Mouse (Mus musculus) hindbrain, embryonic 10.5 days (tissue): ENCODE data around the gene Nanos3. TPM values are rescaled to one million over a fixed set of nuclear protein-coding genes. Genes with fewer than 3 reads are reported as not detected.
A peak's percentile ranks its signal among the peaks of the same experiment; 100 is the strongest.

Experiments
- DNase-seq: peaks from one replicate; pipeline ENCODE4 v3.0.0-alpha.2; 2017; ENCODE audit warnings: low spot score
- H3K27ac ChIP-seq: fragments of 300-500 bp; sonication (generic); 2 replicates; pipeline ENCODE4 v1.5.1; 2016; ENCODE audit warnings: mild to moderate bottlenecking, moderate library complexity
- H3K27me3 ChIP-seq: fragments of 300-500 bp; sonication (generic); 2 replicates; pipeline ENCODE4 v1.6.1; 2016; ENCODE audit warnings: mild to moderate bottlenecking; ENCODE audit not compliant: poor library complexity, insufficient read depth, severe bottlenecking
- H3K36me3 ChIP-seq: fragments of 300-500 bp; sonication (generic); 2 replicates; pipeline ENCODE4 v1.6.1; 2016; ENCODE audit warnings: mild to moderate bottlenecking, moderate library complexity
- H3K4me1 ChIP-seq: fragments of 300-500 bp; sonication (generic); replicated peaks from 2 replicates; pipeline ENCODE4 v1.6.1; 2016; ENCODE audit warnings: mild to moderate bottlenecking
- H3K4me3 ChIP-seq: fragments of 300-500 bp; sonication (generic); 2 replicates; pipeline ENCODE4 v1.5.1; 2016; ENCODE audit warnings: mild to moderate bottlenecking, moderate library complexity
- H3K9me3 ChIP-seq: fragments of 300-500 bp; sonication (generic); 2 replicates; pipeline ENCODE4 v1.6.1; 2016; ENCODE audit warnings: mild to moderate bottlenecking, moderate library complexity
- WGBS: fragments of 180-500 bp; shearing (Covaris S2); methylation state at CpG from one replicate; pipeline ENCODE4 v1.1.7; 2016; 5-methylcytosine and 5-hydroxymethylcytosine counted together
- polyA plus RNA-seq: library from polyadenylated mRNA; unstranded; fragments of >200 nt; fragmentation: Nextera tagmentation; extraction: Ambion mirVana; gene quantifications from 2 replicates; pipeline ENCODE4 v1.2.1, GENCODE M21; 2016

Gene Nanos3
- polyA plus RNA-seq, 1 experiment from 2014 or later, result 6.8 TPM

DNA sequence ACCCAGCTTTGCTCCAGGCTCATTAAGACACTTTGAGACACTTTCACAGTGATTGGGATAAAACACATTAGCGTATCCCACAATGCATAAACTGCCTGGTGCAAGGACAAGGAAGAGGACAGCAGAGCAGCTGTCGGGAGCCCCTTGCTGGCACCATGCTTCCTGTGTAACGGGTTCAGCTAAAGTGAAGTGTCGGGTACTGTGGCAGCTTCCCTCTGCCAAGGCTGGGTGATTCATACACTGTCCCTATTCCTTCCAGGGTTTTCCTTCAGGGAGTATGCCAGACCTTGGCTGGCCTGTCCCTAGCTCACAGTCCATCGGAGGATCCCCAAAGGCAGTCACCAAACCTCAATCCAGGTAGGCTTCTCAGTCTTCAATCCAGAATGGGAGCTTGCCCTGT is 14.9 kb downstream of the Nanos3 start:
- H3K27me3 ChIP-seq, result no peaks in the 10 kb centered on the region
- no peak overlapping the region for H3K27ac ChIP-seq
- peaks cover 7% of the 10 kb centered on the region; the same call in 1 of the 2 replicates for H3K4me1 ChIP-seq
- H3K9me3 ChIP-seq, result no peaks in the 10 kb centered on the region
- H3K36me3 ChIP-seq, result peaks cover 52% of the 10 kb centered on the region
- H3K4me3 ChIP-seq, result no peak overlapping the region
- no peak for DNase-seq
- 88% methylated on average over 5 of the region's 5 CpGs for WGBS

DNA sequence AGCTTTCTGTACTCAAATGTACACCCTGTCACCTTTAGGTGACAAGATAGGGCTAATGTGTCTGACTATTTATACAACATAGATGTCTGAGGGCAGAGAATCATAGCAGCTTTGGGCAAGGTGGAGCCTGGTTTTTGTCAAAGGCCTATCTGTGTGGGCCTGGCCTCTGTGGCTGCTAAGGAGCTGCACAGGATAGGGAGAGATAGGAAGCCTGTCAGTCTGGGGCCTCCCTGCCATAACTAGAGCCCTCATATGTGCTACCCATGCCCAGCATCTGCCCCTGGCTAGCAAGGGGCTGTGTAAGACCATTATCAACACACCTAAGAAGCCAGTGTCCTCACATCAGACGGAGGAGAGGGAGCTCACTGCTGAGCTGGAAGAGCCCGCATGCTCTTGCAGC is 17.3 kb downstream of the Nanos3 start:
- Histone ChIP-seq H3K4me1 (peaks cover 7% of the 10 kb centered on the region; the same call in 1 of the 2 replicates), H3K27me3 (no peaks in the 10 kb centered on the region), H3K9me3 (no peaks in the 10 kb centered on the region), H3K36me3 (peaks cover 34% of the 10 kb centered on the region), H3K4me3 (no peak overlapping the region), H3K27ac (no peak overlapping the region)
- DNase-seq, result no peak
- 85% methylated on average over 2 of the region's 2 CpGs for WGBS

DNA sequence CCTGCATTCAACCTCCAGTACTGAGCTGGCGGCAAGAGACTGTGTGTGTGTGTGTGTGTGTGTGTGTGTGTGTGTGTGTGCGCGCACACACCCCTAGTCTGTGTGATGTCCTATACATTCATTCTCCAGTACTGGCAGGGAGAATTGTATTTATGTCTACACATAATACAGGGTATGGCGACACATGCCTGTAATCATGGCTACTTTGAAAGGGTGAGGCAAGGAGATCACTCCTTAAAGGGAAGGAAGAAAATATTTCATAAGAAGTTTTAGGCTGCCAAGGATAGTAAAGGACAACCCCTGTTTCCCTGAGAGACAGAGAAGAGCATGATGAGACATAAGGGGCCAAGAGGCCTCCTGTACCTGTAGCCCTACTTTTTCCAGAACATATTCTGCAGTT is 27.4 kb downstream of the Nanos3 start:
- DNase-seq, result no peak
- Histone ChIP-seq H3K27me3 (no peaks in the 10 kb centered on the region), H3K9me3 (no peaks in the 10 kb centered on the region), H3K36me3 (peaks cover 9% of the 10 kb centered on the region; the same call in 1 of the 2 replicates), H3K4me1 (no peaks in the 10 kb centered on the region), H3K4me3 (no peak overlapping the region), H3K27ac (no peak overlapping the region)
- WGBS, result 95% methylated on average over 4 of the region's 4 CpGs

GRCm38 (mm10) chr8:84149181-84149580 is 35.8 kb downstream of the Nanos3 start:
- H3K27ac ChIP-seq, result no peak overlapping the region
- WGBS, result 78% methylated on average over 3 of the region's 3 CpGs
- H3K27me3 ChIP-seq, result peaks cover 5% of the 10 kb centered on the region; the same call in 1 of the 2 replicates
- peaks cover 18% of the 10 kb centered on the region for H3K36me3 ChIP-seq
- no peak overlapping the region for H3K4me3 ChIP-seq
- DNase-seq, result no peak
- H3K9me3 ChIP-seq, result no peaks in the 10 kb centered on the region
- peaks cover 32% of the 10 kb centered on the region for H3K4me1 ChIP-seq

DNA sequence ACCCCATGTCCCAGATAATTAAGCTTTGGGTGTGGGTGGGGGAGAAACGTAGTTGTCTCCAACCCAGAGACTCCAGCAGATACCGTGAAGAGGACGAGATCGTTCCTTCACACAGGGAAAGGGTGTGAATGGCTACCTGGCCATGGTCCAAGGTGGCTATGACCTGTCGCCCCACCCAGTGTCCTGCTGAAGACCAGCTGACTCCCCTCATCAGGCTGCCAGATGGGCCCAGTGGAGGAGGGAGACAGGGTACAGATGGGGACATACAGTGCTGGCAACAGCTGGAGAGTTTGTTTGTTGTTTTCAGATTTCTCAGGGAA is 36.5 kb downstream of the Nanos3 start:
- peaks cover 32% of the 10 kb centered on the region for H3K4me1 ChIP-seq
- H3K9me3 ChIP-seq, result no peaks in the 10 kb centered on the region
- peaks cover 25% of the 10 kb centered on the region for H3K36me3 ChIP-seq
- 93% methylated on average over 5 of the region's 5 CpGs for WGBS
- H3K27ac ChIP-seq, result peak overlapping the region; percentile 90; the same call in 1 of the 2 replicates
- peak overlapping the region; percentile 84 for H3K4me3 ChIP-seq
- DNase-seq, result no peak
- H3K27me3 ChIP-seq, result peaks cover 5% of the 10 kb centered on the region; the same call in 1 of the 2 replicates

GRCm38 (mm10) chr8:84147769-84148530 is 37.1 kb downstream of the Nanos3 start, which contains the start of the genes Cc2d1a and 4930432K21Rik:
Gene Cc2d1a, minus strand, starts transcription at chr8:84147936.
Gene 4930432K21Rik, plus strand, starts transcription at chr8:84148025.
- Histone ChIP-seq H3K4me3 (peak within 1 kb of the TSS; percentile 84), H3K9me3 (no peaks in the 10 kb centered on the region), H3K27me3 (peaks cover 5% of the 10 kb centered on the region; the same call in 1 of the 2 replicates), H3K36me3 (peaks cover 30% of the 10 kb centered on the region), H3K4me1 (peaks cover 32% of the 10 kb centered on the region), H3K27ac (peak within 1 kb of the TSS; percentile 90)
- 18% methylated on average over 49 of the region's 49 CpGs for WGBS
- peak; percentile 93 for DNase-seq

DNA sequence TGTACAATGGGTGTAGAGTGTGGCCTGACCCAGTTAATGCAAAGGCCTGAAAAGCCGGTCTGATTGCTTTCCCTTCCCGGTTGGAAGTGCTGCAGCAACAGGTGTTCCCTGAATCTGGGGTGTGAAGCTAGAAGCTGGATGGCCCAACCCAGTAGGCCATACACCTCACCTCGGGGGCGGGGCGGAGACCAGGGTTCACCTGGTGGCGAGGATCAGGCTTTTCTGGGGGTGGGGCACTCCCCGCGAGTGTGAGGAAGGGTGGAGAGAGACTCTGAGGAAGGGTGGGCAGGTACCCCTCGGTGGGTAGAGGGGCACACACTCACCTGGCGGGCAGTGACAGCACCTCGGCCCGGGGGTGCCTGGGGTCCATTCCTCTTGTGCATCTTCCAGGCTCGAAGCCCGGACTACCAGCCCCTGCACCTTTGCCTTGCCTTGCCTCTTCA is 37.7 kb downstream of the Nanos3 start:
- H3K27me3 ChIP-seq, result peaks cover 5% of the 10 kb centered on the region; the same call in 1 of the 2 replicates
- H3K4me1 ChIP-seq, result peaks cover 32% of the 10 kb centered on the region
- DNase-seq, result no peak
- H3K9me3 ChIP-seq, result no peaks in the 10 kb centered on the region
- H3K4me3 ChIP-seq, result peak overlapping the region; percentile 84
- peak overlapping the region; percentile 90 for H3K27ac ChIP-seq
- WGBS, result 4% methylated on average over 14 of the region's 14 CpGs
- H3K36me3 ChIP-seq, result peaks cover 36% of the 10 kb centered on the region

DNA sequence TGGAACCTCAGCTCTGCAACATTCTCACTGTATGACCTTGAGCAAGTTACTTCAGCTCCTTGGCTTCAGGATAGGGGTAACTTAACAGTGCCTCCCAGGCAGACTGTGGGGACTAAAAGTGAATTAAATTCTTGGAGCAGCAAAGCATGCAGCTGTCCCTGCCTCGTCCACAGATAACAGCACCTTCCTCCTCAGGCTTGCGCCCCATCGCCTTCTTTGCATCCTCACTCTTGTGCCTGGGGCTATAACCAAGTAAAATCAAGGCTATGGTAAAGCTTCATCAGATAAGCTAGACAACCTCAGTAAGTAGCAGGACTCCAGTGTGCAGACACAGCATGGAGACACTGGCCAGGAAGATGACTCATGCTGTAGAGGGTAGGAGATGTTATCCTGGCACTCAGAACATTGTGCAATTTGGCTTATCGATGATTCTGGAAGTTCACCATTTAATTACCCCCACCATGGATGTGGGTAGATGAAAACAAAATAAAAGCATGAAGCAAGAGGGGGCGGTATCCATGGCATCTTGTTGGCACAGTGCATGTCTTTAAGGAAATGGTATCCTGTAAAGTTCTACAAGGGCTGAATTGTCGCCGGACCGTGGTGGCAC is 40.3 kb downstream of the Nanos3 start:
- H3K4me3 ChIP-seq, result no peak overlapping the region
- H3K36me3 ChIP-seq, result peaks cover 62% of the 10 kb centered on the region
- WGBS, result 95% methylated on average over 8 of the region's 8 CpGs
- no peak overlapping the region for H3K27ac ChIP-seq
- H3K9me3 ChIP-seq, result no peaks in the 10 kb centered on the region
- H3K27me3 ChIP-seq, result peaks cover 5% of the 10 kb centered on the region; the same call in 1 of the 2 replicates
- DNase-seq, result no peak
- peaks cover 32% of the 10 kb centered on the region for H3K4me1 ChIP-seq

GRCm38 (mm10) chr8:84140838-84141237 is 44.2 kb downstream of the Nanos3 start:
- H3K36me3 ChIP-seq, result peaks cover 95% of the 10 kb centered on the region
- no peak for DNase-seq
- H3K27ac ChIP-seq, result no peak overlapping the region
- WGBS, result 88% methylated on average over 4 of the region's 4 CpGs
- H3K9me3 ChIP-seq, result no peaks in the 10 kb centered on the region
- H3K27me3 ChIP-seq, result no peaks in the 10 kb centered on the region
- H3K4me3 ChIP-seq, result no peak overlapping the region
- peaks cover 4% of the 10 kb centered on the region; the same call in 1 of the 2 replicates for H3K4me1 ChIP-seq

GRCm38 (mm10) chr8:84137848-84138247 is 47.2 kb downstream of the Nanos3 start:
- WGBS, result 89% methylated on average over 3 of the region's 3 CpGs
- peaks cover 100% of the 10 kb centered on the region for H3K36me3 ChIP-seq
- no peak for DNase-seq

DNA sequence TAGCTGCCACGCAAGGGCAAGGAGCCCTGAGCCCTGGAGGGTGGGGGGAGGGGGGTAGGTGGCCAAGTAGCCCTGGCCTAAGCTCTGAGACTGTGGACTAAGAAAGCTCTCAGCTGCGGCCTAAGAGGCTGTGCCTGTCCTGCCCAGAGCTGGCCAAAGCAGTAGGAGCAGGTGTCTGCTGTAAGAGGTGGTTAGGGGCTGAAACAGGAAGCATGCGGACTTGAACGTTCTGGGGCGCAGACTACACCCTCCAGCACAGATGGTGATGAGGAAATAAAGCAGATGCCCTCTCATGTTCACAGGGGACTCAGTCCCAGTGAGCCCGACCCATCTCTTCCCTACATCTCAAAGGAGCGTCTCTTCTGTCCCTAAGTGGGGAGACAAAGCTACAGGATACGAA is 52.8 kb downstream of the Nanos3 start:
- no peak overlapping the region; the same call in 1 of the 2 replicates for H3K4me3 ChIP-seq

More at GRCm38 (mm10) chr8:84137848-84138247, 47.2 kb downstream of the Nanos3 start:
- no peaks in the 10 kb centered on the region for H3K9me3 ChIP-seq
- no peaks in the 10 kb centered on the region for H3K4me1 ChIP-seq
- no peaks in the 10 kb centered on the region for H3K27me3 ChIP-seq
- H3K27ac ChIP-seq, result no peak overlapping the region
- no peak overlapping the region for H3K4me3 ChIP-seq

GRCm38 (mm10) chr8:84130806-84131205 is 54.2 kb downstream of the Nanos3 start:
- peaks cover 20% of the 10 kb centered on the region for H3K4me1 ChIP-seq
- no peak overlapping the region for H3K4me3 ChIP-seq
- H3K27me3 ChIP-seq, result peaks cover 12% of the 10 kb centered on the region
- H3K36me3 ChIP-seq, result peaks cover 43% of the 10 kb centered on the region
- DNase-seq, result peak; percentile 25
- 48% methylated on average over 30 of the region's 30 CpGs for WGBS
- peak overlapping the region; percentile 24; the same call in 1 of the 2 replicates for H3K27ac ChIP-seq
- H3K9me3 ChIP-seq, result no peaks in the 10 kb centered on the region

More for the DNA sequence above, 52.8 kb downstream of the Nanos3 start:
- no peak for DNase-seq
- Histone ChIP-seq H3K36me3 (peaks cover 57% of the 10 kb centered on the region), H3K27me3 (peaks cover 12% of the 10 kb centered on the region), H3K27ac (no peak overlapping the region), H3K4me1 (peaks cover 15% of the 10 kb centered on the region), H3K9me3 (no peaks in the 10 kb centered on the region)
- WGBS, result 86% methylated on average over 8 of the region's 8 CpGs

- H3K4me1 ChIP-seq, result peaks cover 22% of the 10 kb centered on the region
- peaks cover 18% of the 10 kb centered on the region for H3K36me3 ChIP-seq
- no peaks in the 10 kb centered on the region for H3K9me3 ChIP-seq
- no peak overlapping the region for H3K27ac ChIP-seq
- H3K27me3 ChIP-seq, result peaks cover 12% of the 10 kb centered on the region
- H3K4me3 ChIP-seq, result no peak overlapping the region
- 70% methylated on average over 8 of the region's 8 CpGs for WGBS
- no peak for DNase-seq
Measured at GRCm38 (mm10) chr8:84128277-84128676, 56.7 kb downstream of the Nanos3 start.
